Mouse (Mus musculus): ENCODE data around the gene Safb2. TPM values are rescaled to one million over a fixed set of nuclear protein-coding genes. Genes with fewer than 3 reads are reported as not detected.

Gene Safb2
- 24.4 and 31.3 TPM in 2 replicates for polyA plus RNA-seq (2015; fragmentation: Nextera tagmentation; extraction: Ambion mirVana)

DNA sequence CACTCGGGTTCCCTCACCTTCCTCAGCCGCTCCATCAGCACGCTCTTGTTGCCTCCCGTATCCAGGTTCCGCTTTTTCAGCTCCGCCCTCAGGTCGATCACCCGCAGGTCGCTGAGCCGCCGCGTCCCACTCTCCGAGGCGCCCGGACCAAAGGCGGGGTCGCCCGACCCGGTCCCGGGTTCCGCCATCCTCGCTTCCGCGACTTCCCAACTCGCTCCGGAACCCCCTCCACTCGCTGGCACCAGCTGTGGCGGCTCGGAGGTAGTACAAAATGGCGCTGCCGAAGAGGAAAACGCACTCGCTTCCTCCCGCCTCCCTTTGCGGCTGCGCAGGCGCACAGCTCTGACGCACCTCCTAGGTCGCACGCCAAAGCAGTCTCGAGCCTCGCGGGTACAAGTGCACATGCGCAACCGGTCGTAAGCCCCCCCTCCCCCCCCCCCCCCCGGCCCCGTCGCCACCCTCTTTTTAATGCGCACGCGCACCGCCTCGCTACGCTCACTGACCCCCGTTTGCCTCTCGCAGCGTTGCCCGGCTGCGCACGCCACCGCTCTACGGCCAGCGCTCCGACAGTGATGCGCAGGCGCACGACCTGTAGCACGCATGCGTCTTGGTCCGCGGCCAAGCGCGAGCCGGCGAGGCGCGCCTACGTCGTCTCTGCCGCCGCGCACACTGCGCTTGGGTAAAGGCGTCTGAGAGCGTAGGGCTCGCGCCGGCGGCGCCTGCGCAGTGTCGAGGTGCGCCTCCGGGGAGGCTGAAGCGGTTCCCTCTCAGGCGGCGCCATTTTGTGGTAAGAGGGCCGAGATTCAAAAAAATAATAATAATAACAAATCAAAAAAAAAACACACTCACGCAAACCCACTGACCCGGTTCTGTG is at the start of gene Safb2, which contains the start of gene Safb:
TSS of gene Safb2 (minus strand) at position 329 of the 874 bp plus-strand sequence.
TSS of gene Safb (plus strand) at position 569 of the 874 bp plus-strand sequence.

GRCm38 (mm10) chr17:56627530-56628277 is 43.3 kb upstream of the Safb2 start, which contains the start of gene Catsperd:
Gene Catsperd (plus strand): TSS chr17:56628143.

DNA sequence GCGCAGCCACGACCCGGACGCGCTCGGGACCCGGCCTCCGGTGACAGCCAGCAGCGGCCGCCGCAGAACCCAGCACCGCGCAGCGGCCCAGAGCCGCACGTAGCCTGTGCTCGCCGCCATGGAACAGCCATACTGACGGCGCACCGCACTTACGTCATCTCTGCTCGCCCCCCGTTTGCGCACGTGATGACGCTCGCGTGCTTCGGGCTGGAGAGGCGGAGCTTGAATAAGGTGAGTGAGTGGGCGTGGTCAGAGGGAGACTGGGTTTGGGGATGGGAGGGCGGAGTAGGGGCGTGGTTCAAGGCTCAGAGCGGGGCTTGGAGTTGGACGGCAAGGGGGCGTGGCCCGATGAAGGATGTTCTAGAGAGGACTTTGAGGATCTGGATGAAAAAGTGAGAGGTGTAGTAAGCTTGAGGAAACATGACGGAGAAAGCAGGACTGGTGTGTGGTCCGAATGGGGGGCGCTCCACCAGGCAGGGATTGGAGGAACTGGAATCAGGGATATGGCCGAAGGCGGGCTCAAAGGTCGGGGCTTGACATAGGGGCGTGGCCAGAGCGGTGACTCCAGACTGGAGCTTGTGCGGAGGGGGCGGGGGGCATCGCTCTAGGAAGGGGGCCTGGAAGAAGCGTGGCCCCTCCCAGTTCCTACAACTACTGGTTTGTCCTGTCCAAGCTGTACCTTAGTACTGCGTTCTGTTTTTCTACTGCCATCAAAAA is 42.5 kb upstream of the Safb2 start, which contains the start of gene Lonp1:
TSS of gene Lonp1 (minus strand) at position 134 of the 717 bp plus-strand sequence.

GRCm38 (mm10) chr17:56613236-56613844 is 29.0 kb upstream of the Safb2 start, which contains the start of gene Rpl36:
Gene Rpl36 (plus strand): TSS chr17:56613416.

GRCm38 (mm10) chr17:56609452-56610171 is 25.2 kb upstream of the Safb2 start, which contains the start of gene 2410015M20Rik:
Gene 2410015M20Rik (minus strand): TSS chr17:56609771.

DNA sequence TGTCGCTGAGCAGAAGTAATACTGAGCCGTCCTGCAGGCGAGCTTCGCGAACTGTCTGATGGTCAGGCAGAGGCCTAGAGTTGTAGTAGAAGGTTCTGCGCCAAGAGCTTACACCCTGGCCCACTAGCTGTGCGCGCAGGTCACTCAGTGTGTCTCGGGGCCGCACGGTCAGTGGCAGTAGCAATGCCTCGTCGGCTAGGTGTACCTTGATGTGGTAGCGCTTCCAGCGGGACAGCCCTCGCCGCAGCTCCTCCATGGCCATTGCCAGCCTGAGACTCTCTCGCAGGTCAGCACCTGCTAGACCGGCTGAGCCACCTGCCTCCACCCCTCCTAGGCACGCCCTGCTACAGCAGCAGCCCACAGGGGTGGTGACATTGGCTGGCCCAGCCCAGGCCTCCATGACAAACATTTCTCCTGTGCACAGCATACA is 30.2 kb downstream of the Safb2 start, which contains the start of gene Gm20219:
TSS of gene Gm20219 (minus strand) at position 266 of the 430 bp plus-strand sequence.

GRCm38 (mm10) chr17:56512310-56512709 is 72.1 kb downstream of the Safb2 start, which contains the start of gene Znrf4:
Gene Znrf4 (minus strand): TSS chr17:56512431.

Other genes starting within 250 kb of the Safb2 start
- 17.7 and 21.6 TPM in 2 replicates for gene Ptprs, start 108.1 kb downstream of the Safb2 start, polyA plus RNA-seq (2015; fragmentation: Nextera tagmentation; extraction: Ambion mirVana)
- gene Znrf4, start 72.2 kb downstream of the Safb2 start, polyA plus RNA-seq (2015; fragmentation: Nextera tagmentation; extraction: Ambion mirVana): not detected in 2 replicates
- gene Gm20219, start 30.2 kb downstream of the Safb2 start, polyA plus RNA-seq (2015; fragmentation: Nextera tagmentation; extraction: Ambion mirVana): 0.22 and 1.0 TPM in 2 replicates
- gene Safb, start 240 bp upstream of the Safb2 start, polyA plus RNA-seq (2015; fragmentation: Nextera tagmentation; extraction: Ambion mirVana): 47.9 and 50.0 TPM in 2 replicates
- gene 2410015M20Rik, start 25.2 kb upstream of the Safb2 start, polyA plus RNA-seq (2015; fragmentation: Nextera tagmentation; extraction: Ambion mirVana): 365 and 383 TPM in 2 replicates
- gene Rpl36, start 28.8 kb upstream of the Safb2 start, polyA plus RNA-seq (2015; fragmentation: Nextera tagmentation; extraction: Ambion mirVana): 1,491 and 1,689 TPM in 2 replicates
- 27.8 and 29.4 TPM in 2 replicates for gene Lonp1, start 42.3 kb upstream of the Safb2 start, polyA plus RNA-seq (2015; fragmentation: Nextera tagmentation; extraction: Ambion mirVana)
- 0.05 and 0.12 TPM in 2 replicates for gene Catsperd, start 43.6 kb upstream of the Safb2 start, polyA plus RNA-seq (2015; fragmentation: Nextera tagmentation; extraction: Ambion mirVana)
- 36.7 and 39.3 TPM in 2 replicates for gene Ranbp3, start 88.7 kb upstream of the Safb2 start, polyA plus RNA-seq (2015; fragmentation: Nextera tagmentation; extraction: Ambion mirVana)
- 746 and 852 TPM in 2 replicates for gene Ndufa11, start 133.2 kb upstream of the Safb2 start, polyA plus RNA-seq (2015; fragmentation: Nextera tagmentation; extraction: Ambion mirVana)
- 7.1 and 10.0 TPM in 2 replicates for gene Vmac, start 133.4 kb upstream of the Safb2 start, polyA plus RNA-seq (2015; fragmentation: Nextera tagmentation; extraction: Ambion mirVana)
- gene Nrtn, start 172.9 kb upstream of the Safb2 start, polyA plus RNA-seq (2015; fragmentation: Nextera tagmentation; extraction: Ambion mirVana): 2.5 and 6.9 TPM in 2 replicates
- 19.2 and 19.3 TPM in 2 replicates for gene Dus3l, start 180.2 kb upstream of the Safb2 start, polyA plus RNA-seq (2015; fragmentation: Nextera tagmentation; extraction: Ambion mirVana)
- gene Prr22, start 185.7 kb upstream of the Safb2 start, polyA plus RNA-seq (2015; fragmentation: Nextera tagmentation; extraction: Ambion mirVana): 0.10 and 0.36 TPM in 2 replicates
- gene Rfx2, start 246.4 kb upstream of the Safb2 start, polyA plus RNA-seq (2015; fragmentation: Nextera tagmentation; extraction: Ambion mirVana): 2.9 and 3.1 TPM in 2 replicates

Data from skeletal muscle tissue, postnatal 0 days (tissue).